Mouse (Mus musculus) lung, adult 2 months (tissue): ENCODE results near the gene Cfap161. TPM values are rescaled to one million over a fixed set of nuclear protein-coding genes. Genes with fewer than 3 reads are reported as not detected.

ENCODE experiments used
- DNase-seq: peaks from one replicate; pipeline ENCODE4 v3.0.0; 2022
- H3K4me1 ChIP-seq: fragments of 200-500 bp; 2 replicates; pipeline ENCODE4 v1.6.1; 2011; ENCODE audit warnings: low read length; ENCODE audit not compliant: control insufficient read depth, insufficient read depth
- H3K4me3 ChIP-seq: fragments of 200-500 bp; replicated peaks from 2 replicates; pipeline ENCODE3; 2011; ENCODE audit warnings: low read depth, mild to moderate bottlenecking, control low read depth, low read length; ENCODE audit errors: extremely low read depth
- CTCF ChIP-seq: fragments of 200-500 bp; IDR thresholded peaks from 2 replicates; pipeline ENCODE4 v1.5.1; 2011; ENCODE audit warnings: mild to moderate bottlenecking, low read length, control low read depth; ENCODE audit not compliant: insufficient read depth
- POLR2A ChIP-seq: fragments of 200-500 bp; IDR thresholded peaks from 2 replicates; pipeline ENCODE4 v1.6.1; 2011; ENCODE audit warnings: low read depth, mild to moderate bottlenecking, control low read depth, low read length, borderline replicate concordance; ENCODE audit errors: extremely low read depth
- WGBS: fragments of 180-500 bp; shearing (Covaris S2); methylation state at CpG from one replicate; pipeline ENCODE4 v1.1.7; 2018; 5-methylcytosine and 5-hydroxymethylcytosine counted together
- polyA plus RNA-seq: library from polyadenylated mRNA; depleted of rRNA; stranded (reverse); fragments of >200 nt; gene quantifications from 2 replicates; pipeline ENCODE4 v1.2.3, GENCODE M21; 2012

Gene Cfap161
- polyA plus RNA-seq, 1 experiment: 3.3 TPM

DNA sequence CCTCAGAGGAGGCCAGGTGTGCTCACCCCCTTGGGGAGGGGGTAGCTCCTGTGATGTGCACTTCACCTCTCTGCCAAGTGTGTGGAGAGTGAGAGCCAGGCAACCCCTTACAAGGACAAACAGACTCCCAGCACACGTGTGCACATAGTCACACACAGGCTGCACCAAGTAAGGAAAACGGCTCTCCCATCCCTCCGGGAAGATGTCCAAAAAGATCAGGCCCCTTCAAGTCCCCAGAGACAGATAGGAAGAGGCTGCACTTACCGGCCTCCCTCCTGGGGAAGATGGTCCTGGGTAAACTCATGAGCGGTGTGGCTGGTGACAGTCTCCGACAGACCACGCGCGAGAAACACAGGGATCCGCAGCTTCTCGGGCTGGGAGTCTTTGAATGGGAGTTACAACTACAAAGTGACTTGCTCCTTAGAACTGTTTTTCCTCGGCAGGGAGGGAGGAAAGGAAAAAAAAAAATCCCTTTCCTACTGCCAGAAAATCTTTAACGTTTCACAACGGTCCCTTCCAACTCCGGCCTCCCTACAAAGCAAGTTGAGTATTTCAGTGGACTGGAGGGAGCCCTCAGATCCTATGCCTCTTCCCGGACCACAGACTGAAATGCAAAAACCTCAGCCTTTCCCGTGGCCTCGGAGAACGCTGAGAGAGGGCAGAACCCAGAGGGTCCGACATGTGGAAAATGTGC lies 49.1 kb downstream of the Cfap161 start, which contains the start of gene Il16:
Gene Il16, minus strand, starts transcription at position 314 of the 694 bp plus-strand sequence.
- peak within 1 kb of the TSS; percentile 48 for H3K4me3 ChIP-seq
- TF ChIP-seq POLR2A (no peak), CTCF (no peak)
- DNase-seq: no peak
- 28% methylated on average over 20 of the region's 20 CpGs for WGBS
- H3K4me1 ChIP-seq: no peaks in the 10 kb centered on the region

- DNase-seq: no peak
- peak overlapping the region; percentile 48 for H3K4me3 ChIP-seq
- 54% methylated on average over 9 of the region's 9 CpGs for WGBS
- H3K4me1 ChIP-seq: no peaks in the 10 kb centered on the region
- TF ChIP-seq CTCF: no peak
Observed at GRCm38 (mm10) chr7:83745065-83745412, 49.6 kb downstream of the Cfap161 start.

- H3K4me3 ChIP-seq: peak overlapping the region; percentile 33
- 79% methylated on average over 4 of the region's 4 CpGs for WGBS
- no peak for DNase-seq
- no peaks in the 10 kb centered on the region for H3K4me1 ChIP-seq
- TF ChIP-seq CTCF: no peak
- no peak for TF ChIP-seq POLR2A
Observed at GRCm38 (mm10) chr7:83744250-83744649, 50.4 kb downstream of the Cfap161 start.

- no peak overlapping the region for H3K4me3 ChIP-seq
- TF ChIP-seq POLR2A: no peak
- no peak for TF ChIP-seq CTCF
- 20% methylated on average over 3 of the region's 3 CpGs for WGBS
Observed at GRCm38 (mm10) chr7:83742690-83743089, 52.0 kb downstream of the Cfap161 start.

DNA sequence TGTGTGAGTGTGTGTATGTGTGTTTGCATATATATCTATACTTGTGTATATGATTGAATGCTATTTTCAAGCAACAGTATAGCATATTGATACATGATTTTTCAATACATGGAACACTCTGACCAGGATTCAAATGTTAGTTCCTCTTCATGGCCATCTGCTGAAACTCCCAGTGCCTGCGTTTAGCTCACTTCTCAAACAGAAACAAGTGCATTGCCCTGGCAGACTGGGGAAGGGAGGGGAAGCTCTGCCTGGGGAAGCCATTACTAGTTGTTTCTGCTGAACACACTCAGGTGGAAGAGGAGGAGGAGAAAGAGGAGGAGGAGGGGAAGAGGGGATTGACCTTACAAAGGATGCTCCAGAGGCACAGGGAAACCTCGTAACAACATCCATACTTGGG lies 52.7 kb downstream of the Cfap161 start:
- WGBS: 70% methylated on average over 2 of the region's 2 CpGs
- TF ChIP-seq POLR2A (no peak), CTCF (no peak)
- no peak overlapping the region for H3K4me3 ChIP-seq
- DNase-seq: no peak
- 0 out of 2 replicates have a peak, but pooled peaks cover 3% of the 10 kb centered on the region for H3K4me1 ChIP-seq

More at GRCm38 (mm10) chr7:83742690-83743089, 52.0 kb downstream of the Cfap161 start:
- H3K4me1 ChIP-seq: 0 out of 2 replicates have a peak, but pooled peaks cover 3% of the 10 kb centered on the region
- no peak for DNase-seq

GRCm38 (mm10) chr7:83739680-83740310 lies 54.9 kb downstream of the Cfap161 start:
- no peak for DNase-seq
- TF ChIP-seq CTCF: no peak
- no peak for TF ChIP-seq POLR2A
- WGBS: 56% methylated on average over 7 of the region's 7 CpGs
- Histone ChIP-seq H3K4me3 (no peak overlapping the region), H3K4me1 (0 out of 2 replicates have a peak, but pooled peaks cover 3% of the 10 kb centered on the region)

DNA sequence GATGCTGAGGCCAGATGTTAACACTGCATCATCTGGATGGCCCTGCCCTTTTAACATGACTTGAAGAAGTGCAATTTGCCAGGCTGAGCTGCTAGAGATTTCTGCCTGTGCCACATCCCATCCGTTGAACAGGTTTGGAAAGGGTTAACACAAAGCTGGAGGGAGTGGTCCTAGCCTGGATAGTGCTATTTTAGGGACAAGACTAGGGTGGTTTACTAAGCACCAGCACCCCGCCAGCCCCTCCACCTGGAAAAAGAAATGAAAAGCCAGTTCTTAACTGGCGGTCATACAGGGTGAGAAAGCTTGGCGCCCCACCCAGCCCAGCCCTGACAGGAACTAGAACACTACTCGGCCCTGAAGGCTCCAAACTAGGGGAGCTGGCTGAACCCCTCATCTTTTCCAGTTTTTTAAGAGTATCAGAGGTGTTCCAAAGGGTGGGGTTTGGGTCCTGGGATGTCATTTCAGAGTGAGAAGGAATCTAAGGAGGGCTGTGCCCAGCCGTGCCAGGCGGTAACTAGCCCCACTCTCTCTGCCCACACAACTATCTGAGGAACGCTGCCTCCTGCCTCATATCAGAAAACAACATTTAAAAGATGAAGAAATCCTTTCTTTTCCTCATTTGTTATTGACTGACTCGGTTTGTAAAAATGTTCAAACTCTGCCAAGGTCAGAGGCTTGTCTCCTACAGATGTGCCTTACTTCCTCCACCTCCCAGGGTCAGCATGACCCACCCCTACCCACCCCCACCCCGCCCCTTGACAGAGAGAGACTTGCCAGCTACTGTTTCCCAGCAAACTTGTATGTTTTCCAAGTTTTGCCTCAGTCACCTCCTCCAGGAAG lies 55.8 kb downstream of the Cfap161 start:
- H3K4me1 ChIP-seq: 0 out of 2 replicates have a peak, but pooled peaks cover 3% of the 10 kb centered on the region
- DNase-seq: no peak
- H3K4me3 ChIP-seq: no peak overlapping the region
- TF ChIP-seq POLR2A (no peak), CTCF (no peak)
- 52% methylated on average over 10 of the region's 10 CpGs for WGBS

DNA sequence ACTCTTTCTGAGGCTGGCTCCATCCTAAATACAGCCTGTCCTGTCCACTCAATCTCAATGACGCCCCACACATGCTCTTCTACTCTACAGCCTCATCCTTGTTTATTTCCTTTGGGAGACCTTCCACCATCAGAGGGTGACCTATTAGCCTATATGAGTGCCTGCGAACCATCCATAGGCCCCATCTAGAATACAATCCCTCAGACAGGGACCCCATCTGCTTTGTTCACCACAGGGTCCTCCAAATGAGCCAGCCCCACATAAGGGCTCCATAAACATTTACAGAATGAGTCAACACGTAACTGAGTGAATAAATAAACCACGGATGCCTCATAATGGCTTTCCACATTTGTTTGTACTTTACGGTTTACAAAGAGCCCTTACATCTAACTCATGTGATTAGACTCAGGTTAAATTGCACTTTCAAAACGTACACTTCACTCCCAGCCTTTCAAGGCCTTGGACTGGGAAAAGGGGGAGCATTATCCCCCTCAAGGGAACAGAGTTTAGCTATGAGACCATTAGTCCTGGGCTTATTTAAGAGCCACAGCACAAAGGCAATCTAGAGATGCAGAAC lies 56.7 kb downstream of the Cfap161 start:
- 0 out of 2 replicates have a peak, but pooled peaks cover 3% of the 10 kb centered on the region for H3K4me1 ChIP-seq
- 38% methylated on average over 6 of the region's 6 CpGs for WGBS
- H3K4me3 ChIP-seq: no peak overlapping the region
- TF ChIP-seq POLR2A: no peak
- no peak for TF ChIP-seq CTCF
- no peak for DNase-seq
